Mouse (Mus musculus) G1E (cell line): ENCODE data around the gene Nr2f2.

Experiments used
- CTCF ChIP-seq: IDR thresholded peaks from 2 replicates; pipeline ENCODE4 v1.5.1; 2012; ENCODE audit warnings: low read depth, low read length, inconsistent platforms, mixed read lengths
- GATA1 ChIP-seq: IDR thresholded peaks from 2 replicates; pipeline ENCODE4 v1.6.1; 2012; ENCODE audit warnings: borderline replicate concordance, low read length, inconsistent platforms, mixed read lengths
- POLR2AphosphoS5 ChIP-seq: IDR thresholded peaks from 2 replicates; pipeline ENCODE4 v1.6.1; 2012; ENCODE audit warnings: low read depth, low read length, inconsistent platforms; ENCODE audit not compliant: insufficient replicate concordance

DNA sequence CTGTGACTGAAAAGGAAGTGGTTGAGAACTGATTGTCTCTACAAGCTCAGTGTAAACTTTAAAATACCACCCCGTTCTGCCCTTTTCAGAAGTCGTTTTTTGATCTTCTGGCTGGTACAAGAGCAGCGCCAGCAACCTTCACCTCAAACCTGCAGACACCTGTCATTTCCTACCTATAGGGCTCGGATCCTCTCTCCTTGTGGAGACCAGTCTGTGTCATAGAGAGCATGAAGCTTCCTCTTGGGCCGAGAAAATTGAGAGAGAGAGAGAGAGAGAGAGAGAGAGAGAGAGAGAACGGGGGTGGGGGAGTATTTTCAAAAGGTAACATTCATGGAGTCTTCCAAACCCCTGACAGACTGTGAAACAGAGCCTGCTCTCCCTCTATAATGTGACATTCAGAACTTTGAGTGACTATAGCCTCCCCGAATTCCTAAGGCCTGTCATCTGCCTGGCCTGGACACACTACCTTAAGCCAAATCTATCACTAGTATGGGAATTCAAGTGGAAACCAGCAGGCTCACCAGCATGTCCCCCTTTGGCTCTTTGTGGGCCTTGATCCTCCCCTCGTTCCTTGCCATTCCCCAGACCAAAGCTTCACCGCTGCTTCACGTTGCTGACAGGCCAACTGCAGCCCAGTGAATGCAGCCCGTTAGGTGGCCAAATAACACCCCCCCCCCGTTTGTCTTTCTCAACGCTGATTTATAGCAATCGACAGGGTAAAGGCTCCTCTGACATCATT lies 33.4 kb downstream of the Nr2f2 start:
- TF ChIP-seq CTCF (no peak), GATA1 (no peak), POLR2AphosphoS5 (no peak)
